Mouse (Mus musculus) heart, embryonic 11.5 days (tissue): Measurements from ENCODE around the gene Slc33a1. TPM values are rescaled to one million over a fixed set of nuclear protein-coding genes. Genes with fewer than 3 reads are reported as not detected.

ENCODE experiments used
- ATAC-seq: fragments of 200-750 bp; cut with Nextera tagmentation; replicated peaks from 2 replicates; pipeline ENCODE4 v1.8.0; 2017; ENCODE audit warnings: moderate library complexity; ENCODE audit not compliant: insufficient number of reproducible peaks, low FRiP score, low TSS enrichment
- H3K27ac ChIP-seq: fragments of 300-500 bp; sonication (generic); 2 replicates; pipeline ENCODE4 v1.5.1; 2014; ENCODE audit warnings: mild to moderate bottlenecking, low read depth, low read length
- H3K27me3 ChIP-seq: fragments of 300-500 bp; sonication (generic); 2 replicates; pipeline ENCODE4 v1.6.1; 2014; ENCODE audit warnings: mild to moderate bottlenecking, low read length, mixed read lengths; ENCODE audit not compliant: control insufficient read depth, insufficient read depth
- H3K36me3 ChIP-seq: fragments of 300-500 bp; sonication (generic); 2 replicates; pipeline ENCODE4 v1.6.1; 2014; ENCODE audit warnings: mild to moderate bottlenecking, low read length, moderate library complexity, mixed read lengths; ENCODE audit not compliant: control insufficient read depth, insufficient read depth
- H3K4me1 ChIP-seq: fragments of 300-500 bp; sonication (generic); 2 replicates; pipeline ENCODE4 v1.6.1; 2014; ENCODE audit warnings: low read length; ENCODE audit not compliant: control insufficient read depth, insufficient read depth
- H3K4me2 ChIP-seq: fragments of 300-500 bp; sonication (generic); 2 replicates; pipeline ENCODE4 v1.6.1; 2014; ENCODE audit warnings: mild to moderate bottlenecking, moderate library complexity
- H3K4me3 ChIP-seq: fragments of 300-500 bp; sonication (generic); 2 replicates; pipeline ENCODE4 v1.5.1; 2014; ENCODE audit warnings: low read depth, low read length
- H3K9ac ChIP-seq: fragments of 300-500 bp; sonication (generic); 2 replicates; pipeline ENCODE4 v1.6.1; 2014; ENCODE audit warnings: mild to moderate bottlenecking, low read depth, low read length, moderate library complexity
- H3K9me3 ChIP-seq: fragments of 300-500 bp; sonication (generic); replicated peaks from 2 replicates; pipeline ENCODE4 v1.6.1; 2016; ENCODE audit warnings: low read length; ENCODE audit not compliant: control insufficient read depth
- WGBS: fragments of 180-500 bp; shearing (Covaris S2); extraction: QIAGEN DNeasy Blood & Tissue Kit; methylation state at CpG from one replicate; pipeline ENCODE4 v1.1.7; 2014; ENCODE audit not compliant: insufficient replicate concordance; 5-methylcytosine and 5-hydroxymethylcytosine counted together
- polyA plus RNA-seq: library from polyadenylated mRNA; unstranded; fragments of >200 nt; fragmentation: Nextera tagmentation; extraction: Ambion mirVana; gene quantifications from 2 replicates; pipeline ENCODE4 v1.2.1, GENCODE M21; 2014

Slc33a1 gene
- polyA plus RNA-seq, 1 experiment from 2014 or later: 10.4 TPM

- Histone ChIP-seq H3K4me2 (no peak overlapping the region), H3K9ac (no peak overlapping the region), H3K9me3 (no peaks in the 10 kb centered on the region), H3K27me3 (no peaks in the 10 kb centered on the region), H3K4me1 (0 out of 2 replicates have a peak, but pooled peaks cover 6% of the 10 kb centered on the region), H3K4me3 (no peak overlapping the region), H3K27ac (no peak overlapping the region), H3K36me3 (no peaks in the 10 kb centered on the region)
- ATAC-seq: no peak
- WGBS: 75% methylated on average over 2 of the region's 2 CpGs
Observed at GRCm38 (mm10) chr3:63904157-63904556, 60.4 kb downstream of the Slc33a1 start.

GRCm38 (mm10) chr3:63900021-63900571 is 64.5 kb downstream of the Slc33a1 start:
- no peak for ATAC-seq
- no peak overlapping the region for H3K27ac ChIP-seq
- H3K27me3 ChIP-seq: no peaks in the 10 kb centered on the region
- H3K36me3 ChIP-seq: no peaks in the 10 kb centered on the region
- WGBS: 5% methylated on average over 12 of the region's 12 CpGs
- no peaks in the 10 kb centered on the region for H3K9me3 ChIP-seq
- H3K4me1 ChIP-seq: 0 out of 2 replicates have a peak, but pooled peaks cover 6% of the 10 kb centered on the region
- peak overlapping the region; percentile 72 for H3K4me3 ChIP-seq
- H3K9ac ChIP-seq: no peak overlapping the region
- peak overlapping the region; percentile 99 for H3K4me2 ChIP-seq

DNA sequence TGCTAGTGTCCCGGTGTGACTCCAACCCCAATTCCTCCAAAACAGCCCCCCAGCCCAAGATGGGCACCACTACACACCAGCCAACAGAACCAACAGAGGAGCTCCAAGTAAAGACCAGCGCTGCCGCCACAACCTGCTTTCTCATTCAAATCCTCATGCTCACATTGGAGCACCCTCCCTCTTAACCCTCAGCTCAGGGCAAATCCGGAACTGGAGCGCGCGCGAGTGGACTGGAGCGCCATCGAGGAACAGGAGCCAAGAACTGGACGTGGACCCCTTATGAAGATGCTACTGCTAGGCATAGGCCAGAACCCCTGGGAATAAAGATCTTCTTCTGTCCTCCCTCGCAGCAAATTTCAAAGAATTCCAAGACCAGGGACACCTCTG is 65.3 kb downstream of the Slc33a1 start, which contains the start of gene Plch1:
Gene Plch1 (minus strand): TSS at position 164 of the 387 bp plus-strand sequence.
- H3K4me3 ChIP-seq: peak within 1 kb of the TSS; percentile 72
- H3K9me3 ChIP-seq: no peaks in the 10 kb centered on the region
- H3K4me1 ChIP-seq: 0 out of 2 replicates have a peak, but pooled peaks cover 6% of the 10 kb centered on the region
- peak; percentile 75 for ATAC-seq
- H3K27me3 ChIP-seq: no peaks in the 10 kb centered on the region
- no peaks in the 10 kb centered on the region for H3K36me3 ChIP-seq
- H3K9ac ChIP-seq: peak within 1 kb of the TSS; percentile 69
- WGBS: under 1% methylated on average over 12 of the region's 12 CpGs
- H3K4me2 ChIP-seq: peak within 1 kb of the TSS; percentile 99
- no peak within 1 kb of the TSS for H3K27ac ChIP-seq

DNA sequence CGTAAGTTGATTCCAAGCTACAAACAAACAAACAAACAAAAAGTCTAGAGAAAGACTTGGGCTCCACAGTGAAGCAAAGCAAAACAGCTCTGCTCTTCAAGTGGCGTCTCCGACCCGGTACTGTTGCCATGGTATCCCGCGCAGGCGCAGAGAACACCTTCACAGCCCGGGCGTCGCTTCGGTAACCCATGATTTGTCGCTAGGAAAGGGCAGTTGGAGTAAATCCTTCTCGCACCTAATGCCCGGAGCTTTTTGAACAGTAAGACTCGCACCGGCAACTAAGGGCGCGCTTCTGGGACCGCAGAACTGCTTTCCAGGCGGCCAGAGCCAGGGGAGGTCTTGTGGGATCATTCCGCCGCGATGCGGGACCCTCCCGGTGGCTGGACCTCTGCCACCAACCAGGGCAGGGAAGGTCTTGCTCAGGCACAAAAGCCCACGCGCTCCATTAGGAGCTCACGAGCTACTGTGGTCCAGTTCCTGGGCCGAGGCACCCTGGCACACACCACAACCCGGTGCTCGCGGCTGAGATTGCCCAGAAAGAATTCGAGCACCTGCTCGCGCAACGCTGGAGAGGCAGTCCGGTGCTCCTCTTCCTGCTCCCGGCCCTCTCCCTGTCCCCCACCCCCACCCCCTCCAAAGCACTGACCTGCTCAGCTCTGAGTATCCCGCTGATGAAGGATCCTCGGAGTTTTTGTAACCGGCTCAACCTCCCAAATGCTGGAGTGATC is 65.8 kb downstream of the Slc33a1 start:
- 0 out of 2 replicates have a peak, but pooled peaks cover 6% of the 10 kb centered on the region for H3K4me1 ChIP-seq
- WGBS: under 1% methylated on average over 40 of the region's 41 CpGs
- peak; percentile 75; the same call in 1 of the 2 replicates for ATAC-seq

GRCm38 (mm10) chr3:63897177-63897576 is 67.4 kb downstream of the Slc33a1 start:
- Histone ChIP-seq H3K9me3 (no peaks in the 10 kb centered on the region), H3K9ac (no peak overlapping the region), H3K4me2 (no peak overlapping the region), H3K27me3 (no peaks in the 10 kb centered on the region), H3K36me3 (no peaks in the 10 kb centered on the region), H3K4me1 (0 out of 2 replicates have a peak, but pooled peaks cover 6% of the 10 kb centered on the region), H3K4me3 (no peak overlapping the region), H3K27ac (no peak overlapping the region)
- no peak for ATAC-seq
- WGBS: 52% methylated on average over 1 of the region's 1 CpGs

More for the DNA sequence above, 65.8 kb downstream of the Slc33a1 start:
- Histone ChIP-seq H3K9ac (peak overlapping the region; percentile 69), H3K4me2 (peak overlapping the region; percentile 99), H3K36me3 (no peaks in the 10 kb centered on the region), H3K27ac (no peak overlapping the region), H3K4me3 (peak overlapping the region; percentile 72), H3K27me3 (no peaks in the 10 kb centered on the region), H3K9me3 (no peaks in the 10 kb centered on the region)

- no peak overlapping the region for H3K27ac ChIP-seq
- 0 out of 2 replicates have a peak, but pooled peaks cover 6% of the 10 kb centered on the region for H3K4me1 ChIP-seq
- H3K27me3 ChIP-seq: no peaks in the 10 kb centered on the region
- WGBS: 86% methylated on average over 4 of the region's 4 CpGs
- H3K4me2 ChIP-seq: no peak overlapping the region
- no peak overlapping the region for H3K9ac ChIP-seq
- no peaks in the 10 kb centered on the region for H3K36me3 ChIP-seq
- no peaks in the 10 kb centered on the region for H3K9me3 ChIP-seq
- ATAC-seq: no peak
- no peak overlapping the region for H3K4me3 ChIP-seq
Observed at GRCm38 (mm10) chr3:63896303-63896702, 68.3 kb downstream of the Slc33a1 start.

GRCm38 (mm10) chr3:63895786-63896185 is 68.8 kb downstream of the Slc33a1 start:
- H3K27ac ChIP-seq: no peak overlapping the region
- WGBS: 65% methylated on average over 2 of the region's 2 CpGs
- H3K9ac ChIP-seq: no peak overlapping the region
- no peak for ATAC-seq
- H3K36me3 ChIP-seq: no peaks in the 10 kb centered on the region
- H3K4me3 ChIP-seq: no peak overlapping the region
- no peaks in the 10 kb centered on the region for H3K27me3 ChIP-seq
- H3K4me1 ChIP-seq: 0 out of 2 replicates have a peak, but pooled peaks cover 6% of the 10 kb centered on the region
- no peak overlapping the region for H3K4me2 ChIP-seq
- H3K9me3 ChIP-seq: no peaks in the 10 kb centered on the region

DNA sequence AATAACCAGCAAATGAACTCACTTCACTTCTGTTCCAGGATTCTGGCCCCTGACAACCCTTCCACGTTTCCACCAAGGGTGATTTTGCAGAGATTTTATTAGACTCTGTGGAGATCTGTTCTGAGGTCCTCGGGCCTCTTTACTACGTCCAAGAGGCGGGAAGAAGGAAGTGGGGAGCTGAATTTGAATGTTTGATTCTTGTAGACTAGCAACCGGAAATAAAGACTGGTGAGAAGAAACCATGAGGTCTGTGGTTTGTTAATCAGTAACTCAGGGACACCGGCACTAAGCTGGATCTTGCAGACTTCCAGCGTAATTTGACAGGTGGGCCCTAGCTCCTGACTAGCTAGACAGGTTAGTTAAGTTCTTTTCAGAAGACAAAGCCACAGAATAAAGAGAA is 70.9 kb downstream of the Slc33a1 start:
- Histone ChIP-seq H3K27ac (no peak overlapping the region), H3K4me2 (no peak overlapping the region), H3K27me3 (no peaks in the 10 kb centered on the region), H3K4me3 (no peak overlapping the region), H3K4me1 (no peaks in the 10 kb centered on the region), H3K36me3 (no peaks in the 10 kb centered on the region), H3K9me3 (no peaks in the 10 kb centered on the region), H3K9ac (no peak overlapping the region)
- no peak for ATAC-seq
- 63% methylated on average over 7 of the region's 7 CpGs for WGBS
